Mouse (Mus musculus) induced T-regulatory cell, adult 2 months (primary cell): ENCODE data around the gene Astn1.

Experiments used
- DNase-seq: peaks from one replicate; pipeline ENCODE4 v3.0.0-alpha.2; 2012; ENCODE audit warnings: low read depth

Gene Astn1

GRCm38 (mm10) chr1:158516558-158516957 is 154.5 kb downstream of the Astn1 start:
- DNase-seq: no peak

GRCm38 (mm10) chr1:158536195-158536594 is 174.1 kb downstream of the Astn1 start:
- DNase-seq: no peak

GRCm38 (mm10) chr1:158536867-158537266 is 174.8 kb downstream of the Astn1 start:
- DNase-seq: no peak

- no peak for DNase-seq
These were observed 183.0 kb downstream of the Astn1 start for GRCm38 (mm10) chr1:158545095-158545494.

- DNase-seq: no peak
These were observed 184.4 kb downstream of the Astn1 start for GRCm38 (mm10) chr1:158546513-158546912.

- no peak for DNase-seq
These were observed 185.6 kb downstream of the Astn1 start for GRCm38 (mm10) chr1:158547592-158548211.

GRCm38 (mm10) chr1:158548319-158548718 is 186.2 kb downstream of the Astn1 start:
- DNase-seq: no peak

GRCm38 (mm10) chr1:158549616-158550015 is 187.5 kb downstream of the Astn1 start:
- no peak for DNase-seq

- DNase-seq: no peak
These were observed 189.9 kb downstream of the Astn1 start for GRCm38 (mm10) chr1:158551951-158552350.

GRCm38 (mm10) chr1:158553341-158553740 is 191.3 kb downstream of the Astn1 start:
- DNase-seq: no peak

- DNase-seq: no peak
These were observed 192.0 kb downstream of the Astn1 start for GRCm38 (mm10) chr1:158554020-158554505.

- no peak for DNase-seq
These were observed 211.1 kb downstream of the Astn1 start for GRCm38 (mm10) chr1:158573168-158573567.

GRCm38 (mm10) chr1:158573597-158573996 is 211.5 kb downstream of the Astn1 start:
- no peak for DNase-seq

- no peak for DNase-seq
These were observed 213.9 kb downstream of the Astn1 start for GRCm38 (mm10) chr1:158575997-158576396.

GRCm38 (mm10) chr1:158581806-158582205 is 219.7 kb downstream of the Astn1 start:
- DNase-seq: no peak

- DNase-seq: no peak
These were observed 226.8 kb downstream of the Astn1 start for GRCm38 (mm10) chr1:158588903-158589302.

GRCm38 (mm10) chr1:158596726-158597448 is 234.8 kb downstream of the Astn1 start:
- DNase-seq: no peak

- DNase-seq: no peak
These were observed 235.9 kb downstream of the Astn1 start for GRCm38 (mm10) chr1:158597996-158598395.

GRCm38 (mm10) chr1:158599435-158599834 is 237.4 kb downstream of the Astn1 start:
- DNase-seq: no peak

GRCm38 (mm10) chr1:158603056-158603455 is 241.0 kb downstream of the Astn1 start:
- DNase-seq: no peak

GRCm38 (mm10) chr1:158604149-158604548 is 242.1 kb downstream of the Astn1 start:
- DNase-seq: no peak

- no peak for DNase-seq
These were observed 243.5 kb downstream of the Astn1 start for GRCm38 (mm10) chr1:158605597-158605996.

- no peak for DNase-seq
These were observed 244.3 kb downstream of the Astn1 start for GRCm38 (mm10) chr1:158606324-158606723.

- no peak for DNase-seq
These were observed 245.1 kb downstream of the Astn1 start for GRCm38 (mm10) chr1:158607201-158607600.
